In genomic region chr6:5495961-5496853, GRCm38 (mm10) we compare ENCODE assay signal across 8 mouse cellular contexts. TPM values are rescaled to one million over a fixed set of nuclear protein-coding genes. Genes with fewer than 3 reads are reported as not detected.
DNase-seq lines count a peak whose midpoint lies in the region; ATAC-seq and TF ChIP-seq lines count a peak whose summit lies in the region.

Gene Pdk4 (minus strand): TSS chr6:5496309.

- H3K4me1 ChIP-seq in hindbrain, embryonic 11.5 days (replicated peaks; ENCODE audit: control insufficient read depth, insufficient read depth, low read length): no peaks in the 10 kb centered on the region
- no peaks in the 10 kb centered on the region for H3K4me1 ChIP-seq in lung, embryonic 14.5 days (ENCODE audit: insufficient read depth)

- 2% methylated on average over 43 of the region's 43 CpGs for WGBS in hindbrain, embryonic 11.5 days
- 1% methylated on average over 43 of the region's 43 CpGs for WGBS in lung, embryonic 14.5 days

- no peaks in the 10 kb centered on the region for H3K27me3 ChIP-seq in hindbrain, embryonic 11.5 days (ENCODE audit: control insufficient read depth, insufficient read depth, low read length)
- no peaks in the 10 kb centered on the region for H3K27me3 ChIP-seq in lung, embryonic 14.5 days (ENCODE audit: insufficient read depth, low read length)

- peak; percentile 88 for ATAC-seq in hindbrain, embryonic 11.5 days (ENCODE audit: low FRiP score)
- peak; percentile 98 for ATAC-seq in lung, embryonic 14.5 days (ENCODE audit: insufficient read depth)

- peak within 1 kb of the TSS; percentile 71 for H3K4me2 ChIP-seq in hindbrain, embryonic 11.5 days (replicated peaks; ENCODE audit: low read depth, low read length)
- H3K4me2 ChIP-seq in lung, embryonic 14.5 days: peak within 1 kb of the TSS; percentile 86

- peak; percentile 97 for DNase-seq in ZHBTc4 (ENCODE audit: low read depth, low spot score)
- peak; percentile 29 to 45 for DNase-seq in cerebellum, postnatal 25 days
- peak; percentile 19 to 31 for DNase-seq in frontal cortex, postnatal 25 days (ENCODE audit: low spot score in 2 of 2)
- DNase-seq in hindbrain, embryonic 11.5 days (ENCODE audit: low spot score): peak; percentile 61
- peak; percentile 62 for DNase-seq in layer of hippocampus, adult 9-11 months
- DNase-seq in lung, embryonic 14.5 days: peak; percentile 94
- DNase-seq in retina, embryonic 14.5 days (ENCODE audit: low spot score): peak; percentile 61
- DNase-seq in yolk sac, embryonic 10.5 days (ENCODE audit: low spot score): peak; percentile 70

- H3K4me3 ChIP-seq in hindbrain, embryonic 11.5 days (ENCODE audit: low read depth, low read length): peak within 1 kb of the TSS; percentile 36
- H3K4me3 ChIP-seq in lung, embryonic 14.5 days (ENCODE audit: low read depth, low read length): peak within 1 kb of the TSS; percentile 47

- H3K9ac ChIP-seq in hindbrain, embryonic 11.5 days (ENCODE audit: low read depth, low read length): peak within 1 kb of the TSS; percentile 2; the same call in 1 of the 2 replicates
- peak within 1 kb of the TSS; percentile 53 for H3K9ac ChIP-seq in lung, embryonic 14.5 days

- no peak for TF ChIP-seq CTCF in lung, embryonic 14.5 days (IDR thresholded peaks at IDR 0.05; ENCODE audit: low read depth)

- no peaks in the 10 kb centered on the region for H3K36me3 ChIP-seq in hindbrain, embryonic 11.5 days (ENCODE audit: control insufficient read depth, insufficient read depth, low read length)
- H3K36me3 ChIP-seq in lung, embryonic 14.5 days (ENCODE audit: insufficient read depth): no peaks in the 10 kb centered on the region

- no peaks in the 10 kb centered on the region for H3K9me3 ChIP-seq in hindbrain, embryonic 11.5 days (ENCODE audit: control insufficient read depth, low read length)
- no peaks in the 10 kb centered on the region for H3K9me3 ChIP-seq in lung, embryonic 14.5 days (ENCODE audit: low read depth, low read length)

- H3K27ac ChIP-seq in hindbrain, embryonic 11.5 days (ENCODE audit: low read depth, low read length): no peak within 1 kb of the TSS
- H3K27ac ChIP-seq in lung, embryonic 14.5 days (ENCODE audit: low read depth): peak within 1 kb of the TSS; percentile 14; the same call in 1 of the 2 replicates

RNA-seq across cellular contexts. Expression of gene Pdk4, which starts in this region (rescaled TPM):
- 0.45 and 0.82 TPM in 2 replicates for polyA plus RNA-seq in hindbrain, embryonic 11.5 days (2014; fragmentation: Nextera tagmentation; extraction: Ambion mirVana)
- polyA plus RNA-seq in lung, embryonic 14.5 days (2014; fragmentation: Nextera tagmentation; extraction: Ambion mirVana): 1.1 and 2.0 TPM in 2 replicates

Comparison
In these comparisons a context has a peak if more than half of its experiments do, and no peak if none do; other contexts are left out.
1. Peak in DNase-seq, ATAC-seq, H3K4me3 ChIP-seq, H3K9ac ChIP-seq and H3K4me2 ChIP-seq in hindbrain, embryonic 11.5 days; RNA of the gene not detected or under 1 TPM.
2. DNase-seq: peak in every context shown above with its lines; median percentile 97 in ZHBTc4; 94 in lung, embryonic 14.5 days; 70 in yolk sac, embryonic 10.5 days; 62 in layer of hippocampus, adult 9-11 months; 61 in hindbrain, embryonic 11.5 days; 61 in retina, embryonic 14.5 days; 37 in cerebellum, postnatal 25 days; 25 in frontal cortex, postnatal 25 days.